Mouse (Mus musculus): ENCODE data around the gene Cd80. TPM values are rescaled to one million over a fixed set of nuclear protein-coding genes. Genes with fewer than 3 reads are reported as not detected.

The Cd80 gene
- polyA plus RNA-seq, 1 experiment = 0.79 TPM

DNA sequence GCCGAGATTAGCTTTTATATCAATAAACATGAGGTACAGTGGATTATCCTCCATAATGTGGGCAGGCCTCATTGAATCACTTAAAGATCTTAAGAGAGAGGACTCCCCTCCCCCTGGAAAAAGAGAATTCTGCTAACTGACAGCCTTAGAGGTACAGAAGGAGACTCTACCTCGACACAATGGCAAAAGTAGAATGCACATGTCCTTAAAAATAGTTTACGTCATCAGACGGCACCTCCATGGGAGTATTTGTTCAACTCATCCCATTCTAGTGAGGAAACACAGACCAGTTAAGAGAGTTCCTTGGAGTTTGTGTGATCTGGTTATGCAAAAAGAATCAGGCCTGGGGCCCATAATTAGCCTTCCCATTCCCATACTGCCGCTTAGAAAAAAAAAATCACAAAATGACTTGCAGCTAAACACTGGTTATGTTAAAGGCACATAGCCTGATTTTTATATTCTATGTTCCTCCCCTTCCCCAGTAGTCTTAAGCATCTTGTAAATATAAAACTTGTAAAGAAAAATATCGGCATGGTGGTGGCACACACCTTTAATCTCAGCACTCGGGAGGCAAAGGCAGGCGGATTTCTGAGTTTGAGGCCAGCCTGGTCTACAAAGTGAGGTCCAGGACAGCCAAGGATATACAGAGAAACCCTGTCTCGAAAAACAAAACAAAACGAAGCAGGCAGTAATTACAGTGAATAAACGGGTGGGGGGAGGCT is 667 bp upstream of the Cd80 start:
- no peak overlapping the region for H3K27ac ChIP-seq (ENCODE audit: insufficient read depth, low read length)
- H3K4me1 ChIP-seq (ENCODE audit: control insufficient read depth, insufficient read depth, low read length) = peaks cover 2% of the 10 kb centered on the region; the same call in 1 of the 2 replicates
- no peak overlapping the region for H3K4me3 ChIP-seq (ENCODE audit: insufficient read depth, low read length)
- TF ChIP-seq POLR2A (IDR thresholded peaks at IDR 0.05; ENCODE audit: extremely low read depth, insufficient read depth, low read length) (no peak), CTCF (IDR thresholded peaks at IDR 0.05; ENCODE audit: extremely low read depth, insufficient read depth, low read length) (no peak)

DNA sequence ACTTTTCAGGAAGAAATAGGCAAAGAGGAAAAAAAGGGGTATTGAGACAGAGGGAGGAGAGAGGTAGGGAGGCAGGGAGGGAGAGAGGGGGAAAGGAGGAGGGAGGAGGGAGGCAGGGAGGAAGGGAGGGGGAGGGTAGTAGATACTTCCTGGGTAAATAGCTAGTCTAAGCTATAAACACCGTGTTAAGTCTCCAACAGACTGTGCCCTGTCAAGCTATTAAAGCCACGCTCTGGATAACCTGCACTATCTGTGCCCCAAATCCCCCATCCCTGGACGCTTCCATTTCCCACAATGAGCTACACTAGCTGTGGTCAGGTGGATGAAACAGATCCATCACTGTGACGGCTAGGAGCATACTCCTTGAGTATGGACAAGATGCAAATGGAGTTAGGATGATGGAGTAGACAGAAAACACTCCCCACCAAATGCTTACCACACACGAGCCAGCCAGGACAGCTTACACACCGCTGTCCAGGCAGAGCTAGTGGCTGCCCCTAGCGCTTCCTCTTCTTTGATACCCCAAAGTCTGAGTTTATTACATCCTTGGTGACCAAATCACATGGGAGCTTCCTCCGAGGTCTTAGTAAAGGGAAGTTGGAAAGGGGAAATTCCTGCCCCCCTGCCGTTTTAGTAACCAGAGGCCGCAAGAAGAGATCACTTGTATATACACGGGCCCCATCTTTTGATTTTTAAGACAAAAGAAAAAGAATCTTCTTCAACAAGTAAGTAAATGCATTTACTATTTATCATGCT is 1.6 kb downstream of the Cd80 start:
- no peak overlapping the region for H3K4me3 ChIP-seq (ENCODE audit: insufficient read depth, low read length)
- TF ChIP-seq CTCF (IDR thresholded peaks at IDR 0.05; ENCODE audit: extremely low read depth, insufficient read depth, low read length) (no peak), POLR2A (IDR thresholded peaks at IDR 0.05; ENCODE audit: extremely low read depth, insufficient read depth, low read length) (no peak)
- no peak overlapping the region for H3K27ac ChIP-seq (ENCODE audit: insufficient read depth, low read length)
- H3K4me1 ChIP-seq (ENCODE audit: control insufficient read depth, insufficient read depth, low read length) = no peaks in the 10 kb centered on the region

DNA sequence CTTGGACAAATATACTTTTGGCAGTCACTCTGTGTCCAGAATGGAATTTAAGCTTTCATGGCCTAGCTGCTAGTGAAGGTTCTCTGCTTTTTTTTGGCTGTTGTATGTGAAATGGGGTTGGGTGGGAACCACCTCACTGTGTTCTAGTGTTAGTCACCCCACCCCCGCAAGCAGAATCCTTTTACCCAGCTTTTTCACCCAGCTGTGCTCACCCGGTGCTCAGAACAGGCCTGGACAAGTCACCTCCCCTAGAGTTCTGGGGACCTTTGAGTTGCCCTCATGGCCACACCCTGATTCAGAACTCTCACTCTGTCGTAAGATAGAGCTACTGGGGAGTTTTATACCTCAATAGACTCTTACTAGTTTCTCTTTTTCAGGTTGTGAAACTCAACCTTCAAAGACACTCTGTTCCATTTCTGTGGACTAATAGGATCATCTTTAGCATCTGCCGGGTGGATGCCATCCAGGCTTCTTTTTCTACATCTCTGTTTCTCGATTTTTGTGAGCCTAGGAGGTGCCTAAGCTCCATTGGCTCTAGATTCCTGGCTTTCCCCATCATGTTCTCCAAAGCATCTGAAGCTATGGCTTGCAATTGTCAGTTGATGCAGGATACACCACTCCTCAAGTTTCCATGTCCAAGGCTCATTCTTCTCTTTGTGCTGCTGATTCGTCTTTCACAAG is 3.4 kb downstream of the Cd80 start:
- Histone ChIP-seq H3K4me1 (ENCODE audit: control insufficient read depth, insufficient read depth, low read length) (no peaks in the 10 kb centered on the region), H3K4me3 (ENCODE audit: insufficient read depth, low read length) (no peak overlapping the region), H3K27ac (ENCODE audit: insufficient read depth, low read length) (no peak overlapping the region)
- TF ChIP-seq POLR2A (IDR thresholded peaks at IDR 0.05; ENCODE audit: extremely low read depth, insufficient read depth, low read length) (no peak), CTCF (IDR thresholded peaks at IDR 0.05; ENCODE audit: extremely low read depth, insufficient read depth, low read length) (no peak)

GRCm38 (mm10) chr16:38459990-38460389 is 4.6 kb downstream of the Cd80 start:
- TF ChIP-seq CTCF (IDR thresholded peaks at IDR 0.05; ENCODE audit: extremely low read depth, insufficient read depth, low read length) (no peak), POLR2A (IDR thresholded peaks at IDR 0.05; ENCODE audit: extremely low read depth, insufficient read depth, low read length) (no peak)
- H3K4me1 ChIP-seq (ENCODE audit: control insufficient read depth, insufficient read depth, low read length) = no peaks in the 10 kb centered on the region
- no peak overlapping the region for H3K4me3 ChIP-seq (ENCODE audit: insufficient read depth, low read length)
- no peak overlapping the region for H3K27ac ChIP-seq (ENCODE audit: insufficient read depth, low read length)

DNA sequence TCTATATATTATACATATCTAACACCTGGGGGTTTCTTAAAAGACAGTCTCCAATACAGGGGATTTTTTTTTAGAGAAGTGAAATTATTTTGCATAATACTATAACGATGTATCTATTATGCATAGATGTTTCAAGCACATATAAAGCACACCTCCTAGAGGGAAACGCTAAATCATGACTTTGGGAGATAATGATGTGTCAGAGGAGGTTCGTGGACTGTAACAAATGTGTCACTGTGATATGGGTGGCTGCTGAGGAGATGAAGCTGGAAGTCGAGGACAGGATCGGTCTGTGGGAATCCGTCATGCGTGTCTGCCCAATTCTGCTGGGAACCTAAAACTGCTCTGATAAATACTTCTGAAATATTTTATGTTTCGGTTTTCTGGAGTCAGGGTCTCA is 6.4 kb downstream of the Cd80 start:
- Histone ChIP-seq H3K27ac (ENCODE audit: insufficient read depth, low read length) (no peak overlapping the region), H3K4me1 (ENCODE audit: control insufficient read depth, insufficient read depth, low read length) (no peaks in the 10 kb centered on the region), H3K4me3 (ENCODE audit: insufficient read depth, low read length) (no peak overlapping the region)
- no peak for TF ChIP-seq POLR2A (IDR thresholded peaks at IDR 0.05; ENCODE audit: extremely low read depth, insufficient read depth, low read length)
- TF ChIP-seq CTCF (IDR thresholded peaks at IDR 0.05; ENCODE audit: extremely low read depth, insufficient read depth, low read length) = no peak

DNA sequence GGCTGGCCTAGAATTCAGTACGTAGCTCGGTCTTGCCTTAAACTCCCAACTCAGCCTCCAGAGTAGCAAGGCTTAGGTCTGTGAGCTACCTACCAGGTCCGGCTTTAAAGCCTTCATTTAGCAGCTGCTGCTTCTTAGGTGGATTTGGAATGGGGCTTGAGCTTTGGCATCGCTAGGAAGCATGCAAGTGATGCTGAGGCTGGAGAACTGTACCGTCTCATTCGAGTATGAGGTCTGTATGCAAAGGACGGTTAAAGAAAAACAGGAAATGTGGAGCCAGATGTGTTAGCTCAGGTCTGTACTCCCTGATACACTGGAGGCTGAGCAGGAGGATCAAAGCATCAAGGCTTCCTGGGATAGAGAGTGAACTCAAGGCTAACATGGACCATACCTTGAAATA is 6.8 kb downstream of the Cd80 start:
- no peak overlapping the region for H3K4me3 ChIP-seq (ENCODE audit: insufficient read depth, low read length)
- TF ChIP-seq POLR2A (IDR thresholded peaks at IDR 0.05; ENCODE audit: extremely low read depth, insufficient read depth, low read length) = no peak
- no peak for TF ChIP-seq CTCF (IDR thresholded peaks at IDR 0.05; ENCODE audit: extremely low read depth, insufficient read depth, low read length)
- H3K27ac ChIP-seq (ENCODE audit: insufficient read depth, low read length) = no peak overlapping the region
- no peaks in the 10 kb centered on the region for H3K4me1 ChIP-seq (ENCODE audit: control insufficient read depth, insufficient read depth, low read length)

GRCm38 (mm10) chr16:38463305-38463704 is 7.9 kb downstream of the Cd80 start:
- Histone ChIP-seq H3K4me1 (ENCODE audit: control insufficient read depth, insufficient read depth, low read length) (no peaks in the 10 kb centered on the region), H3K27ac (ENCODE audit: insufficient read depth, low read length) (no peak overlapping the region), H3K4me3 (ENCODE audit: insufficient read depth, low read length) (no peak overlapping the region)
- TF ChIP-seq POLR2A (IDR thresholded peaks at IDR 0.05; ENCODE audit: extremely low read depth, insufficient read depth, low read length) (no peak), CTCF (IDR thresholded peaks at IDR 0.05; ENCODE audit: extremely low read depth, insufficient read depth, low read length) (no peak)

DNA sequence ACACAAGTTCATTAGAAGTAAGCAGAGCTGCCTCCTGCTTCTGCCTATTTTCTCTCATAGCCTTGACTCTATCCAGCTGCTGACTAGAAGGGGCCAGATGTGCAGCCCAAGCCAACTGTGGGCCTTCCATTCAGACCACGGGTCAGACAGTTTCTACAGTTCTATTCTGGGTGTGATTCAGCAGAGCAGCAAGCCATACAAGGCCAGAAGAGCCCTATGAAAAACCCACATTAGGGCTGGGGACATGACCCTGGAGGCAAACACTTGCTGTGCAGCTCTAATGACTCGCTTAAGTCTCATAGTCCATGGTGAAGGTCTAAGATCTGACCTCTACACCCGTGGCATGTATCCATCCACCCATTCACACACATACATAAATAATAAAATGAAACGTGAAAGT is 10.7 kb downstream of the Cd80 start:
- H3K4me3 ChIP-seq (ENCODE audit: insufficient read depth, low read length) = no peak overlapping the region
- H3K4me1 ChIP-seq (ENCODE audit: control insufficient read depth, insufficient read depth, low read length) = no peaks in the 10 kb centered on the region
- no peak overlapping the region for H3K27ac ChIP-seq (ENCODE audit: insufficient read depth, low read length)
- TF ChIP-seq CTCF (IDR thresholded peaks at IDR 0.05; ENCODE audit: extremely low read depth, insufficient read depth, low read length) (no peak), POLR2A (IDR thresholded peaks at IDR 0.05; ENCODE audit: extremely low read depth, insufficient read depth, low read length) (no peak)

DNA sequence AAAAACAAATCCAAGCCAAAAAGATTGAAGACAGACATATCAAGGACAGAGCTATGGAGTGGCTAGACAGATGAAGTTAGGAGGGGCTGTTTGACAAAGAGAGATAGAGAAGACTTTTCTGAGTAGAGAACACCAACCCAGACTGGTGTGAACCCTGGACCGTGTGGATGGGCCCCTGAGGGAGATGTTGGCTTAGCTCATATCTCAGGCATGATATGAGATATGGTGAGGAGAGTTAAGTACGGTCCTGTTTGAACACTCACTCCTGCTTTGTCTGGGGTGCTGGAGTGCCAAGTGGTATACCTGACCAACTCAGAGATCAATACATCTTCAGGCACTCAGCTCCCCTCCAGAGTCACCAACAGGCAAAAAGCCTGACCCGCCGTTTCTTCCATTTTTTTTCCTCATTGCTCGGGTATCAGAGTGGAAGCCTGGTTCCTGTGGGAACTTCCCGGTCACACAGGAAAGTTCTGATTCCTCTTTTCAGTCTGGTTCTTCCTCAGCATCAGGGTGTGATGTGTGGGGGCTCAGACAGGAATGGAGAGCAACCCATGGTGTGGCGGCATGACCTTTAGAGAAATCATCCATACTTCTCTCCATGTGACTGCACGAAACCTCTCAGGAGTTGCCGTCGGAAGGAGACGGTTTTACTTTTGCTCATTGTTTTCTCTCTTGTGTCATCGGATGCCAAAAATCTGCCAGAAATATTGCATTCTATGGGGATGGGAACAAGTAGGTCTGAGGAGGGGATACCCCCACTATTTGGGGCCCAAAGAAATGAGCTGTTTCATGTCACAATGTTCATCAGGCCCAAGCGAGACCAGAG is 11.9 kb downstream of the Cd80 start:
- Histone ChIP-seq H3K4me1 (ENCODE audit: control insufficient read depth, insufficient read depth, low read length) (no peaks in the 10 kb centered on the region), H3K27ac (ENCODE audit: insufficient read depth, low read length) (no peak overlapping the region), H3K4me3 (ENCODE audit: insufficient read depth, low read length) (no peak overlapping the region)
- TF ChIP-seq CTCF (IDR thresholded peaks at IDR 0.05; ENCODE audit: extremely low read depth, insufficient read depth, low read length) = no peak
- TF ChIP-seq POLR2A (IDR thresholded peaks at IDR 0.05; ENCODE audit: extremely low read depth, insufficient read depth, low read length) = no peak

Data from cortical plate, adult 2 months (tissue).